Mouse (Mus musculus) lung, adult 2 months (tissue): ENCODE data around the gene Runx3.

Experiments used
- CTCF ChIP-seq: fragments of 200-500 bp; IDR thresholded peaks from 2 replicates; pipeline ENCODE4 v1.5.1; 2011; ENCODE audit warnings: mild to moderate bottlenecking, low read length, control low read depth; ENCODE audit not compliant: insufficient read depth
- POLR2A ChIP-seq: fragments of 200-500 bp; IDR thresholded peaks from 2 replicates; pipeline ENCODE4 v1.6.1; 2011; ENCODE audit warnings: low read depth, mild to moderate bottlenecking, control low read depth, low read length, borderline replicate concordance; ENCODE audit errors: extremely low read depth

DNA sequence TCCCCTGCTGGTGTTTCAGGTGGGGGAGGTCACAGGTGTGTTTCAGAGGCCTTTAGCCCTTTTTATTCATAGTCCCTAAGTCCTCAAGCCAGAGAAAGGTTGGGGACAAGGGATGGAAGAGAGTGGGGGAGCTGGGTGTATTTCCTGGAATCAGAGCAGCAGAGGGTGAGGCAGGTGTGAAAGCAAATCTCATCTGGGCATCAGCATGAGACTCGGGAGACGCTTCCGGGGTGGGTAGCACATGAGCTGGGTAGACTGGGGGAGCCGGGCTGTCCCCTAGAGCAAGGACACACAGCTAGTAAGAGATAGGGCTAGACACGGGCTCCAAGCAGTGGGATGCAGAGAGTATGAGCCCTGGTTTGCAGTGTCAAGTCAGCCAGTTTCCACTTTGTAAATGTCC is 16.7 kb upstream of the Runx3 start:
- TF ChIP-seq CTCF (no peak), POLR2A (no peak)
